Mouse (Mus musculus): ENCODE results near the gene Pla2g4b.

The Pla2g4b gene

GRCm38 (mm10) chr2:120017599-120017998 is 15.6 kb upstream of the Pla2g4b start:
- DNase-seq: no peak

GRCm38 (mm10) chr2:120024337-120024736 is 8.9 kb upstream of the Pla2g4b start:
- DNase-seq: no peak

- peak; percentile 90 to 91 for DNase-seq
Measured at GRCm38 (mm10) chr2:120026984-120027949, 6.0 kb upstream of the Pla2g4b start, which contains the start of the genes Jmjd7 and Gm28042. Gene Jmjd7 (plus strand): TSS chr2:120027483. Gene Gm28042 (plus strand): TSS chr2:120027493.

- no peak for DNase-seq
Measured at GRCm38 (mm10) chr2:120027950-120028331, 5.3 kb upstream of the Pla2g4b start.

GRCm38 (mm10) chr2:120030380-120030779 is 2.8 kb upstream of the Pla2g4b start:
- DNase-seq: no peak

- no peak for DNase-seq
Measured at GRCm38 (mm10) chr2:120033726-120034125, 509 bp downstream of the Pla2g4b start.

- no peak for DNase-seq
Measured at GRCm38 (mm10) chr2:120037744-120038143, 4.5 kb downstream of the Pla2g4b start.

- no peak for DNase-seq
Measured at GRCm38 (mm10) chr2:120040991-120041390, 7.8 kb downstream of the Pla2g4b start.

GRCm38 (mm10) chr2:120044101-120044603 is 10.9 kb downstream of the Pla2g4b start:
- DNase-seq: no peak

- DNase-seq: no peak
Measured at GRCm38 (mm10) chr2:120044676-120045075, 11.5 kb downstream of the Pla2g4b start.

GRCm38 (mm10) chr2:120046486-120047310 is 13.5 kb downstream of the Pla2g4b start:
- DNase-seq: no peak

GRCm38 (mm10) chr2:120048173-120048572 is 15.0 kb downstream of the Pla2g4b start:
- no peak for DNase-seq

- DNase-seq: no peak
Measured at GRCm38 (mm10) chr2:120049632-120050274, 16.5 kb downstream of the Pla2g4b start.

GRCm38 (mm10) chr2:120051405-120051804 is 18.2 kb downstream of the Pla2g4b start:
- DNase-seq: no peak

GRCm38 (mm10) chr2:120054771-120055552 is 21.7 kb downstream of the Pla2g4b start:
- DNase-seq: no peak

GRCm38 (mm10) chr2:120055923-120056322 is 22.7 kb downstream of the Pla2g4b start:
- no peak for DNase-seq

- DNase-seq: no peak
Measured at GRCm38 (mm10) chr2:120058818-120059217, 25.6 kb downstream of the Pla2g4b start.

GRCm38 (mm10) chr2:120059466-120059865 is 26.2 kb downstream of the Pla2g4b start:
- no peak for DNase-seq

GRCm38 (mm10) chr2:120060190-120060589 is 27.0 kb downstream of the Pla2g4b start:
- DNase-seq: no peak

- no peak for DNase-seq
Measured at GRCm38 (mm10) chr2:120060651-120061050, 27.4 kb downstream of the Pla2g4b start.

- no peak for DNase-seq
Measured at GRCm38 (mm10) chr2:120062248-120062647, 29.0 kb downstream of the Pla2g4b start.

- no peak for DNase-seq
Measured at GRCm38 (mm10) chr2:120064639-120065038, 31.4 kb downstream of the Pla2g4b start.
